Mouse (Mus musculus): Measurements from ENCODE around the gene Gm10837. TPM values are rescaled to one million over a fixed set of nuclear protein-coding genes. Genes with fewer than 3 reads are reported as not detected.
"Not testable (repeated sequence)": the region's sequence is repeated elsewhere in the genome, so short reads cannot be mapped to it uniquely, and the experiment has no call there.

The Gm10837 gene
- not detected for total RNA-seq (2021)

GRCm38 (mm10) chr14:122490441-122491328, at the start of gene Gm10837:
TSS of gene Gm10837 (plus strand) at chr14:122490586.
- DNase-seq, result no peak

- no peak for DNase-seq
Measured at GRCm38 (mm10) chr14:122449601-122450495, 40.5 kb upstream of the Gm10837 start.

GRCm38 (mm10) chr14:122450496-122451382, 39.6 kb upstream of the Gm10837 start, which contains the start of gene Gm5089:
TSS of gene Gm5089 (minus strand) at chr14:122451115.
- DNase-seq, result no peak

GRCm38 (mm10) chr14:122451551-122452145, 38.7 kb upstream of the Gm10837 start:
- no peak for DNase-seq

GRCm38 (mm10) chr14:122452701-122453387, 37.5 kb upstream of the Gm10837 start:
- no peak for DNase-seq

- no peak for DNase-seq
Measured at GRCm38 (mm10) chr14:122453388-122453995, 36.9 kb upstream of the Gm10837 start.

GRCm38 (mm10) chr14:122453996-122454738, 36.2 kb upstream of the Gm10837 start:
- no peak for DNase-seq

- no peak for DNase-seq
Measured at GRCm38 (mm10) chr14:122454901-122455561, 35.4 kb upstream of the Gm10837 start.

GRCm38 (mm10) chr14:122455562-122455958, 34.8 kb upstream of the Gm10837 start:
- no peak for DNase-seq

GRCm38 (mm10) chr14:122459332-122459731, 31.1 kb upstream of the Gm10837 start:
- DNase-seq, result not testable (repeated sequence)

GRCm38 (mm10) chr14:122459776-122460175, 30.6 kb upstream of the Gm10837 start:
- no peak for DNase-seq

- DNase-seq, result no peak
Measured at GRCm38 (mm10) chr14:122460226-122460625, 30.2 kb upstream of the Gm10837 start.

GRCm38 (mm10) chr14:122461500-122461899, 28.9 kb upstream of the Gm10837 start:
- no peak for DNase-seq

GRCm38 (mm10) chr14:122461966-122462365, 28.4 kb upstream of the Gm10837 start:
- DNase-seq, result no peak

GRCm38 (mm10) chr14:122462689-122463079, 27.7 kb upstream of the Gm10837 start:
- no peak for DNase-seq

GRCm38 (mm10) chr14:122463080-122463691, 27.2 kb upstream of the Gm10837 start:
- no peak for DNase-seq

- peak; percentile 32 for DNase-seq
Measured at GRCm38 (mm10) chr14:122463734-122464341, 26.5 kb upstream of the Gm10837 start.

- no peak for DNase-seq
Measured at GRCm38 (mm10) chr14:122464351-122464762, 26.0 kb upstream of the Gm10837 start.

Measured in heart, postnatal 4 days (tissue).